Mouse (Mus musculus): Measurements from ENCODE around the gene Adamts8.

DNA sequence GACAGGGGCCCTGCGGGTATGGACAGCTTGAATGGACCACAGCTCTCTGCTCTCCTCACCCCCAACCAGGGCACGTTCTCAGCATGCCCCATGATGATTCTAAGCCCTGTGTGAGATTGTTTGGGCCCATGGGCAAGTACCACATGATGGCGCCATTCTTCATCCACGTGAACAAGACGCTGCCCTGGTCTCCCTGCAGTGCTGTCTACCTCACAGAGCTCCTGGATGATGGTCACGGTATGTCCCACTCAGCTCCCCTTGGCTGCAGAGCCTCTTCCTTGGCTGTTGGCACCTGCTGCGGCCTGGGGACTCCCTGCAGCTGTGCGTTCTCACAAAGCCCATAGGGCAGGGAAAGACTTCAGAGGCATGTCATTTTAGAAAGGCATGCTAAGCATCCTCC lies 10.9 kb downstream of the Adamts8 start:
- peak; percentile 77 for TF ChIP-seq CTCF (IDR thresholded peaks at IDR 0.05; ENCODE audit: low read depth, low read length)
- TF ChIP-seq POLR2A (IDR thresholded peaks at IDR 0.05; ENCODE audit: insufficient read depth, low read length): no peak
